Mouse (Mus musculus) forebrain, postnatal 0 days (tissue): Measurements from ENCODE around the gene Zfp280d. TPM values are rescaled to one million over a fixed set of nuclear protein-coding genes. Genes with fewer than 3 reads are reported as not detected.

Experiments used
- ATAC-seq: fragments of 200-750 bp; cut with Nextera tagmentation; 2 replicates; pipeline ENCODE4 v1.8.0; 2017; ENCODE audit warnings: mild to moderate bottlenecking, moderate library complexity
- DNase-seq: peaks from one replicate; pipeline ENCODE4 v3.0.0-alpha.2; 2015
- H3K27ac ChIP-seq: fragments of 300-500 bp; sonication (generic); 2 replicates; pipeline ENCODE4 v1.5.1; 2014; ENCODE audit warnings: low read depth, mild to moderate bottlenecking, antibody characterized with exemption, low read length, moderate library complexity, mixed read lengths
- H3K27me3 ChIP-seq: fragments of 300-500 bp; sonication (generic); 2 replicates; pipeline ENCODE4 v1.6.1; 2014; ENCODE audit warnings: mild to moderate bottlenecking, low read length, mixed read lengths; ENCODE audit not compliant: insufficient read depth
- H3K36me3 ChIP-seq: fragments of 300-500 bp; sonication (generic); 2 replicates; pipeline ENCODE4 v1.6.1; 2014; ENCODE audit warnings: mild to moderate bottlenecking, moderate library complexity; ENCODE audit not compliant: insufficient read depth
- H3K4me1 ChIP-seq: fragments of 300-500 bp; sonication (generic); 2 replicates; pipeline ENCODE4 v1.6.1; 2014; ENCODE audit warnings: antibody characterized with exemption; ENCODE audit not compliant: insufficient read depth
- H3K4me2 ChIP-seq: fragments of 300-500 bp; sonication (generic); 2 replicates; pipeline ENCODE4 v1.6.1; 2014; ENCODE audit warnings: low read depth, mild to moderate bottlenecking, moderate library complexity
- H3K4me3 ChIP-seq: fragments of 300-500 bp; sonication (generic); 2 replicates; pipeline ENCODE4 v1.5.1; 2014; ENCODE audit warnings: low read depth, low read length, mixed read lengths
- H3K9ac ChIP-seq: fragments of 300-500 bp; sonication (generic); 2 replicates; pipeline ENCODE4 v1.6.1; 2014; ENCODE audit warnings: mild to moderate bottlenecking
- H3K9me3 ChIP-seq: fragments of 300-500 bp; sonication (generic); 2 replicates; pipeline ENCODE4 v1.6.1; 2016; ENCODE audit warnings: low read length
- CTCF ChIP-seq: sonication (generic); IDR thresholded peaks from 2 replicates; pipeline ENCODE4 v1.5.1; 2016; ENCODE audit warnings: antibody characterized with exemption, control low read depth, low read depth
- WGBS: fragments of 180-500 bp; shearing (Covaris S2); extraction: QIAGEN DNeasy Blood & Tissue Kit; methylation state at CpG from one replicate; pipeline ENCODE4 v1.1.7; 2014; 5-methylcytosine and 5-hydroxymethylcytosine counted together
- polyA plus RNA-seq: library from polyadenylated mRNA; unstranded; fragments of >200 nt; fragmentation: Nextera tagmentation; extraction: Ambion mirVana; gene quantifications from 2 replicates; pipeline ENCODE4 v1.2.1, GENCODE M21; 2015
- total RNA-seq: library from RNA; depleted of rRNA; stranded (reverse); fragments of >200 nt; gene quantifications from 2 replicates; pipeline ENCODE4 v1.2.3, GENCODE M21; 2014

Gene Zfp280d
- total and polyA plus RNA-seq, 2 experiments from 2014 or later, result 24.1 to 93.6 TPM

GRCm38 (mm10) chr9:72287696-72288095 is 13.0 kb downstream of the Zfp280d start:
- Histone ChIP-seq H3K36me3 (0 out of 2 replicates have a peak, but pooled peaks cover 7% of the 10 kb centered on the region), H3K4me3 (no peak overlapping the region), H3K27ac (no peak overlapping the region), H3K4me2 (no peak overlapping the region), H3K27me3 (no peaks in the 10 kb centered on the region), H3K4me1 (no peaks in the 10 kb centered on the region), H3K9ac (no peak overlapping the region), H3K9me3 (no peaks in the 10 kb centered on the region)
- ATAC-seq (no peak), DNase-seq (no peak)
- 90% methylated on average over 2 of the region's 2 CpGs for WGBS
- no peak for TF ChIP-seq CTCF

GRCm38 (mm10) chr9:72288210-72288609 is 13.6 kb downstream of the Zfp280d start:
- no peak for TF ChIP-seq CTCF
- WGBS, result 78% methylated on average over 2 of the region's 2 CpGs
- Histone ChIP-seq H3K27me3 (no peaks in the 10 kb centered on the region), H3K4me3 (no peak overlapping the region), H3K4me1 (no peaks in the 10 kb centered on the region), H3K27ac (no peak overlapping the region), H3K4me2 (no peak overlapping the region), H3K9me3 (no peaks in the 10 kb centered on the region), H3K9ac (no peak overlapping the region), H3K36me3 (0 out of 2 replicates have a peak, but pooled peaks cover 7% of the 10 kb centered on the region)
- no peak for ATAC-seq
- DNase-seq, result no peak

DNA sequence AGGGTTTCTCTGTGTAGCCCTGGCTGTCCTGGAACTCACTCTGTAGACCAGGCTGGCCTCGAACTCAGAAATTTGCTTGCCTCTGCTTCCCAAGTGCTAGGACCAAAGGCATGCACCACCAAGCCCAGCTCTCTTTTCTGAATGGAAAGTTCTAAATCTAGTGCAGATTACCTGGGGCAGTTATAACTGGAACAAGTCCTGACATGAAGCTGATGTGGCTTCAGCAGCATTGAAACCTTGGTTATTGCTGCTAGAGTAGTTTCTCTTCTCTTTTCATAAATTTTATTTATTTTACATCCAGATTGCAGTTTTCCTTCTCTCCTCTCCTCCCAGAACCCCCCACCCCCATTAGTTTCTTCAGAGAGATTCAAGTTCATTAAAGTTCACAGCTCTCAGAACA is 14.4 kb downstream of the Zfp280d start:
- 0 out of 2 replicates have a peak, but pooled peaks cover 7% of the 10 kb centered on the region for H3K36me3 ChIP-seq
- 96% methylated on average over 1 of the region's 1 CpGs for WGBS

DNA sequence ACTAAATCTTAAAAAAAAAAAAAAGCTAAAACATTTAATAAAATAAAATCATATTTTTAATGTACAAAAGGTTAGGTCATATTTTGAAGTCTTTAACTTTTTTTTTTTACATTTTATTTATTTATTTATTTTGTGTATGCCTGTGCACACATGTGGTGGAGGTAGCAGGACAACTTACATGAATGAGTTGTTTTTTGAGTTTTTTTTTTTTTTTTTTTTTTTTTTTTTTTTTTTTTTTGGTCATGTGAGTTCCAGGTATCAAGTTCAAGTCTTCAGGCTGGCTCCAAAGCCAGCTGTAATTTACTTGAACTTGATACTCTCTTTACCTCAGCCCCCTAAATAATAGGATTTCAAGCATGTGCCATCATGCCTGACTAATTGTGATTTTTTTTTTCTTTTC is 19.4 kb downstream of the Zfp280d start:
- Histone ChIP-seq H3K36me3 (0 out of 2 replicates have a peak, but pooled peaks cover 4% of the 10 kb centered on the region), H3K4me2 (no peak overlapping the region), H3K9me3 (no peaks in the 10 kb centered on the region), H3K27me3 (no peaks in the 10 kb centered on the region), H3K4me1 (no peaks in the 10 kb centered on the region), H3K9ac (no peak overlapping the region), H3K27ac (no peak overlapping the region), H3K4me3 (no peak overlapping the region)
- TF ChIP-seq CTCF, result no peak
- ATAC-seq (no peak), DNase-seq (no peak)

More for the DNA sequence above, 14.4 kb downstream of the Zfp280d start:
- H3K27ac ChIP-seq, result no peak overlapping the region
- H3K9ac ChIP-seq, result no peak overlapping the region
- no peaks in the 10 kb centered on the region for H3K27me3 ChIP-seq
- no peaks in the 10 kb centered on the region for H3K9me3 ChIP-seq
- no peak for DNase-seq
- ATAC-seq, result no peak
- no peak overlapping the region for H3K4me2 ChIP-seq
- TF ChIP-seq CTCF, result no peak
- no peaks in the 10 kb centered on the region for H3K4me1 ChIP-seq
- H3K4me3 ChIP-seq, result no peak overlapping the region

- Histone ChIP-seq H3K36me3 (peaks cover 13% of the 10 kb centered on the region), H3K4me3 (no peak overlapping the region), H3K27ac (no peak overlapping the region), H3K4me1 (no peaks in the 10 kb centered on the region), H3K9me3 (no peaks in the 10 kb centered on the region), H3K27me3 (no peaks in the 10 kb centered on the region), H3K4me2 (no peak overlapping the region), H3K9ac (no peak overlapping the region)
- 82% methylated on average over 2 of the region's 2 CpGs for WGBS
- ATAC-seq (no peak), DNase-seq (no peak)
- TF ChIP-seq CTCF, result no peak
Observed at GRCm38 (mm10) chr9:72309765-72310164, 35.1 kb downstream of the Zfp280d start.

DNA sequence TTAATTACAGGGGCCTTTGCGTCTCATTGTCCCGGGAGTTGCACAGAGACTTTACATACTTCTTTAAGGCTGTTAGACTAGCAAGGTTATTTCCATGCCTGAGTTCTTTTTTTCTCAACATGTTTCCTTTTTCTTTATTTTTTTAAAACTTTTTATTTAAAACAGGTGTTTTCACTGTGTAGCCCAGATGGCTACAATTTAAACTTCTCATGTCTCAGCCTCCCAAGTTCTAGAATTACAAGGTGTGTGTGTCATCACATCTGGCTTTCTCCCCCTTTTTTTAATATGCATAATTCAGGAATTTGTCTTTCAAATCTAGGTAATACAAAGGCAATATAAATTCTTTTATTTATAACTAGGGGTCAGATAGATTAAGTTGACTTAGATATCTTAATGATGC is 58.6 kb downstream of the Zfp280d start:
- Histone ChIP-seq H3K9ac (no peak overlapping the region), H3K9me3 (no peaks in the 10 kb centered on the region), H3K36me3 (peaks cover 4% of the 10 kb centered on the region; the same call in 1 of the 2 replicates), H3K4me1 (no peaks in the 10 kb centered on the region), H3K27ac (no peak overlapping the region), H3K4me3 (no peak overlapping the region), H3K4me2 (no peak overlapping the region), H3K27me3 (no peaks in the 10 kb centered on the region)
- DNase-seq (no peak), ATAC-seq (no peak)
- TF ChIP-seq CTCF, result no peak
- WGBS, result 93% methylated on average over 2 of the region's 2 CpGs

DNA sequence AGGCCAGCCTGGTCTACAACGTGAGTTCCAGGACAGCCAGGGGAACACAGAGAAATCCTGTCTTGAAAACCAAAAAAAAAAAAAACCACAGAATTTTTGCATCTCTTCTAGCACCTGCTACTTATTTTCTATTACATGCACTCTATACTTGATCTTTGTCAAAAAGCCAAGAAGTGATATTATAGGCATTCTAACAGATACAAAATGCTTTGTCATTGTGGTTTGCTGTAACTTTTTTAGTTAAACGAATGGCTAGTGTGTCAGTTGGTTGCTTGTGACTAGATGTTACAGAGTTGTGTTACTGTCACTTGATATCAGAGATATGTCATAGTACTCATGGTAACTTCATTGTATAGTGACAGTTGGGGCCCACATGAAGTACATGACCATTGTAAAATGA is 61.4 kb downstream of the Zfp280d start:
- no peaks in the 10 kb centered on the region for H3K27me3 ChIP-seq
- peaks cover 4% of the 10 kb centered on the region; the same call in 1 of the 2 replicates for H3K36me3 ChIP-seq
- H3K4me2 ChIP-seq, result no peak overlapping the region
- no peak overlapping the region for H3K4me3 ChIP-seq
- TF ChIP-seq CTCF, result no peak
- H3K27ac ChIP-seq, result no peak overlapping the region
- 90% methylated on average over 2 of the region's 2 CpGs for WGBS
- ATAC-seq, result no peak
- H3K4me1 ChIP-seq, result no peaks in the 10 kb centered on the region
- no peak for DNase-seq
- H3K9me3 ChIP-seq, result no peaks in the 10 kb centered on the region
- no peak overlapping the region for H3K9ac ChIP-seq
